Mouse (Mus musculus) thymus, adult 2 months (tissue): ENCODE data around the gene Cplane1.

ENCODE experiments used
- CTCF ChIP-seq: fragments of 200-500 bp; IDR thresholded peaks from 2 replicates; pipeline ENCODE4 v1.5.1; 2012; ENCODE audit warnings: mild to moderate bottlenecking, control low read depth, low read length, moderate library complexity, borderline replicate concordance; ENCODE audit not compliant: control insufficient read depth, poor library complexity, insufficient read depth; ENCODE audit errors: extremely low read depth
- POLR2A ChIP-seq: fragments of 200-500 bp; IDR thresholded peaks from 2 replicates; pipeline ENCODE4 v1.6.1; 2012; ENCODE audit warnings: mild to moderate bottlenecking, low read length, control low read depth, moderate library complexity; ENCODE audit not compliant: control insufficient read depth, poor library complexity, insufficient read depth; ENCODE audit errors: extremely low read depth

DNA sequence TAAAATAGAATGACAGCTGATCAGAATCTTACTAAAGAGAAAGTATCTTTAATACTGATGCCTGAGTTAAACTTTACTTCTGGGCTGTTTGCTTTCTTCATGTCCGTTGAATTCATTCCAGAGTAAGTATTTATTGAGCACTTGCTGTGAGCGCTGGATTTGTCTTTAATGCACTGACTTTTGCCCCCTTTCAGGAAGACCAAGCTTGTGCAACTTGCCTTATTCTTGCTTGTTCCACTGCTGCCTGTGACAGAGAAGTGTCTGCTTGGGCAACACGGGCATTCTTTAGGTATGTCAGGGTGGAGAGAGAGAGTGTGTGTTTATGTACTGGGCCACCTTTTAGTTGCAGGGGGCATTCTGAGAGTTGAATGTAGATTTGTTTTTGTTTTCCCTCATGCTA is 37.6 kb upstream of the Cplane1 start:
- no peak for TF ChIP-seq CTCF
- TF ChIP-seq POLR2A: no peak
